Mouse (Mus musculus) inflammation-experienced regulatory T-cells, adult 16 weeks (primary cell): ENCODE measurements around the gene Tbc1d8b. TPM values are rescaled to one million over a fixed set of nuclear protein-coding genes. Genes with fewer than 3 reads are reported as not detected.

Experiments used
- polyA plus RNA-seq: library from polyadenylated mRNA; unstranded; fragments of 100-300 nt; shearing (Covaris generic); gene quantifications from one replicate; pipeline ENCODE4 v1.2.1, GENCODE M21; 2017

Gene Tbc1d8b
- polyA plus RNA-seq = 13.8 TPM

DNA sequence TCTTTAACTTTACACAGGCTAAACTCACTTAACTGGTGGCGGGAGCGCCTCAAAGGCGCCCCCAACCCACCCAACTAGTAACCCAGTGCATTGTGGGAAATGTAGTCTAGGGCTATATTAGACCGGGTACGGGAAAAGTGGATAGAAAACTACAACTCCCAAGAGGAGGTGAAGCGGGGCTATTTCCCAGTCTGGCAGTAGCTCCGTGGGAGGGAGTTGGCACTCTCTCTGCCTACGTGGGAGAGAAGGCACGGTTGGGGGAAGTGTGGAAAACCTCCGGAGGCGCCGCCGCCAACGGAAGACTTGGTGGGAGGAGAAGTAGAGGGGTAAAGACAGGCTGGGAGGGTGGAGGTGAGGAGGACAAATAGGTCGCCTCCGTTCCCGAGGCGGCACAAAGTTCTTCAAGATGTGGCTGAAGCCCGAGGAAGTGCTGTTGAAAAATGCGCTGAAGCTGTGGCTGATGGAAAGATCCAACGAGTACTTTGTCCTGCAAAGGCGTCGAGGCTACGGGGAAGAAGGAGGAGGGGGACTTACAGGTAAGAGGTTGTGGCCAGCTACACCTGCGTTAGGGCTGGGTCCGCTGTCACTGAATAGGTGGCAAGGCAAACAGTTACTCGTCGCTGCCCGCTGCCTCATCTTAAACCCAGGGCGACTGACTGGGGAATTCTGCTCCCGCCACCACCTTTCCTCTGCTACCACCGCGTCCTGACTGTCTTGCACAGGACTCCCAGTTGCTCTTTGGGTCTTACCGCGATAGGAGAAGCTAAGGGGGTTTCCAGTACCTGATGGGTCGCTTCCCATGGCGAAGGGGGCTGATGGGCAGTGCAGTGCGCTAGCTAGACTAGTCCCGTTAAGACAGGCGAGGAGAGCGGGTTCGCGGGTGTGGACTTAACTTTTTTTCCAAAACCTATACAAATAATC lies at the start of gene Tbc1d8b:
Gene Tbc1d8b, plus strand, starts transcription at position 222 of the 921 bp plus-strand sequence.

GRCm38 (mm10) chrX:139714381-139714780 lies 29.6 kb downstream of the Tbc1d8b start, which contains the start of gene Gm15013:
Gene Gm15013, minus strand, starts transcription at chrX:139714481.

DNA sequence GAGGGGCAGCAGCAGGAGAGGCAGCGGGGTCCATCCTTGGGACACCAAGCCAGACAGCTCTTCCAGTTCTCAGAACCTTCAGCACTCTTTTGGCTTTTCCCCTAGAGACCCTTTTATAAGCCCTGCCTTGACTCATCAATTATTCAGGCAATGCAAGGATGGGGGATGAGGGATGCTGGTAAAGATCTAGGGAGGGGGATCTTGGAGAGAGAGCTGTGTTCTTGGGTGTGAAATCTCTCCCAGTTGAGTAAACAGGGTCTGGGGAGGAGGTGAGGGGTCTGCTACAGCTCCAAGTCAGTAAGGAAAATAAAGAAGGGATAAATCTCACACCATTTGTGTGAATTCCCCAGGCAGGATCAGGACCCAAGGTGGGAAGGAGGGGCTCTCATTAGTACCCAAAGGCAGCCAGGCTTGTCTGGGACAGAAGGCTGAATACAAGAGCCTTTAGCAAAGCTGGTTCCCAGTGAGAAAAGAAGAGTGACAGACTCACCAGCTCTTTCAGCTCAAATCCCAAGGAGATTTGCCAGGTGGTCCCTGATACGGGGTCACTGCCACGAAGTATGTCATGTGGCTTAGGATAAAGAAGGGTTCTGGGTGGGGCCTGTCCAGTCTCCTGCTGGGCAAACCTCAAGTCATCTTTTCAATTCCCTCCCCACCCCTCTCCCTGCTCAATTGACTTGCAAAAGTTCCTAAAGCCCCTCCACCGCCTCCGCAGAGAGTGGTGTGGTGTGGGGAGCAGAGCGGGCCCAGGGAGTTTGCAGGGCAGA lies 97.7 kb downstream of the Tbc1d8b start, which contains the start of gene Ripply1:
Gene Ripply1, minus strand, starts transcription at position 76 of the 767 bp plus-strand sequence.

DNA sequence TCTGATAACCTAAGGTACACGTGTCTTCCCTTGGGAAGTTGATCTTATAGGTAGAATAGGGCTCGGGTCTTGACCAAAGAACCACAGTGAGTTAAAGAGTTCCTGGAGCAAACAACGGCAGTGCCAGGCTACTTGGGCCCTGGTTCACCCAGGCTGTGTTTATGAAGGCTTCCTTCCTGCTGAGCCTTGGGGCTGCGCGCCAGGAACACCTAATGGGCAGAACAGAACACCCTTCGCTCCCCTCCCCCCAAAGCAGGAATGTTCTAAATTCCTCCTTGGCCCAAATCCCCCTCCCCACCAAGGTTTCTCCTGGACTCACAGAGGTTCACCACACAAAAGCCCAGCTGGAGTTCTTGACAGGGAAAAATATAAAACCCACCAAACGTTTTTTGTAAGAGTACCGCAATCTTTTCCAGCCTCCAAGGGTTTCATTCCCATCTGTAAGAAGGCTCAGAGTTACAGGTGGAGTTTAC lies 115.6 kb downstream of the Tbc1d8b start, which contains the start of gene Cldn2:
Gene Cldn2, plus strand, starts transcription at position 423 of the 473 bp plus-strand sequence.

Other genes with a start within 250 kb of the Tbc1d8b start
- 0.27 TPM for gene D330045A20Rik, start 204.6 kb upstream of the Tbc1d8b start, polyA plus RNA-seq
- gene Rnf128, start 121.7 kb upstream of the Tbc1d8b start, polyA plus RNA-seq = 2.3 TPM
- gene Gm15013, start 29.5 kb downstream of the Tbc1d8b start, polyA plus RNA-seq = 0.61 TPM
- gene Ripply1, start 97.4 kb downstream of the Tbc1d8b start, polyA plus RNA-seq = not detected
- not detected for gene Cldn2, start 115.8 kb downstream of the Tbc1d8b start, polyA plus RNA-seq
- gene Morc4, start 186.7 kb downstream of the Tbc1d8b start, polyA plus RNA-seq = not detected